Mouse (Mus musculus) intestine, embryonic 15.5 days (tissue): ENCODE data around the gene Uqcrc2. TPM values are rescaled to one million over a fixed set of nuclear protein-coding genes. Genes with fewer than 3 reads are reported as not detected.

Experiments
- ATAC-seq: fragments of 200-750 bp; cut with Nextera tagmentation; 2 replicates; pipeline ENCODE4 v1.8.0; 2017; ENCODE audit warnings: moderate TSS enrichment, moderate library complexity
- H3K27ac ChIP-seq: fragments of 300-500 bp; sonication (generic); 2 replicates; pipeline ENCODE4 v1.5.1; 2015; ENCODE audit warnings: mild to moderate bottlenecking, inconsistent platforms
- H3K27me3 ChIP-seq: fragments of 300-500 bp; sonication (generic); replicated peaks from 2 replicates; pipeline ENCODE4 v1.6.1; 2015; ENCODE audit warnings: inconsistent platforms
- H3K36me3 ChIP-seq: fragments of 300-500 bp; sonication (generic); 2 replicates; pipeline ENCODE4 v1.6.1; 2015; ENCODE audit warnings: inconsistent platforms
- H3K4me1 ChIP-seq: fragments of 300-500 bp; sonication (generic); replicated peaks from 2 replicates; pipeline ENCODE4 v1.6.1; 2015; ENCODE audit warnings: inconsistent platforms
- H3K4me2 ChIP-seq: fragments of 300-500 bp; sonication (generic); replicated peaks from 2 replicates; pipeline ENCODE4 v1.6.1; 2015; ENCODE audit warnings: mild to moderate bottlenecking, inconsistent platforms
- H3K4me3 ChIP-seq: fragments of 300-500 bp; sonication (generic); replicated peaks from 2 replicates; pipeline ENCODE4 v1.5.1; 2015; ENCODE audit warnings: inconsistent platforms
- H3K9ac ChIP-seq: fragments of 300-500 bp; sonication (generic); 2 replicates; pipeline ENCODE4 v1.6.1; 2015; ENCODE audit warnings: inconsistent platforms
- H3K9me3 ChIP-seq: fragments of 300-500 bp; sonication (generic); 2 replicates; pipeline ENCODE4 v1.6.1; 2016; ENCODE audit warnings: inconsistent platforms
- WGBS: fragments of 180-500 bp; shearing (Covaris S2); methylation state at CpG from one replicate; pipeline ENCODE4 v1.1.7; 2015; 5-methylcytosine and 5-hydroxymethylcytosine counted together
- polyA plus RNA-seq: library from polyadenylated mRNA; unstranded; fragments of >200 nt; fragmentation: Nextera tagmentation; extraction: Ambion mirVana; gene quantifications from 2 replicates; pipeline ENCODE4 v1.2.1, GENCODE M21; 2015

The Uqcrc2 gene
- polyA plus RNA-seq, 1 experiment from 2014 or later: 299 TPM

GRCm38 (mm10) chr7:120662079-120662478 is 27.1 kb downstream of the Uqcrc2 start:
- 91% methylated on average over 4 of the region's 4 CpGs for WGBS
- Histone ChIP-seq H3K27me3 (no peaks in the 10 kb centered on the region), H3K9ac (no peak overlapping the region), H3K27ac (no peak overlapping the region), H3K9me3 (no peaks in the 10 kb centered on the region), H3K4me3 (no peak overlapping the region), H3K4me1 (no peaks in the 10 kb centered on the region), H3K36me3 (peaks cover 23% of the 10 kb centered on the region), H3K4me2 (no peak overlapping the region)
- no peak for ATAC-seq

- no peaks in the 10 kb centered on the region for H3K36me3 ChIP-seq
- H3K4me3 ChIP-seq: no peak within 1 kb of the TSS
- H3K9ac ChIP-seq: no peak within 1 kb of the TSS
- no peaks in the 10 kb centered on the region for H3K4me1 ChIP-seq
- H3K4me2 ChIP-seq: no peak within 1 kb of the TSS
- 19% methylated on average over 14 of the region's 14 CpGs for WGBS
- no peaks in the 10 kb centered on the region for H3K9me3 ChIP-seq
- H3K27me3 ChIP-seq: no peaks in the 10 kb centered on the region
- no peak within 1 kb of the TSS for H3K27ac ChIP-seq
- peak; percentile 70 for ATAC-seq
Measured at GRCm38 (mm10) chr7:120670153-120670875, 35.3 kb downstream of the Uqcrc2 start, which contains the start of gene Pdzd9. TSS of gene Pdzd9 (minus strand) at chr7:120670343.

DNA sequence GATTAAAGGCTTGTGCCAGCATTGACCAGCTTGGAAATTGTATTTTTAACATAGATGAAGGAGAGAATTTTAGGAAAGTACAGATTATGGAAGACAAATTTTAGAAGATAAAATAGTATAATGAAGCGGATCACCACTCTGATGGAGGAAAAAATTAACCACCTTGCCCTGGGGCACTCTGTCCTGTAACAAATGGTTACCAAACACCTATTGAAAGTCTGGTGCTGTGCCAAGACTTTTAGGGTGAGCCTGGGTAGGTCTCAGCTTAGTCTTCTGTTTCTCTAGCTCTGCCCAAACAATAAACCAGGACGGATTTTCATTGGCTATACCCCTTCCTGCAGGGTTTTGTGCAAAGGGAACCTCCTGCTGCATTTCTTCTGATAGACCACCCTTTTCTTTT is 36.3 kb downstream of the Uqcrc2 start:
- Histone ChIP-seq H3K27ac (no peak overlapping the region), H3K4me1 (no peaks in the 10 kb centered on the region), H3K36me3 (no peaks in the 10 kb centered on the region), H3K4me3 (no peak overlapping the region), H3K27me3 (no peaks in the 10 kb centered on the region), H3K4me2 (no peak overlapping the region), H3K9me3 (no peaks in the 10 kb centered on the region), H3K9ac (no peak overlapping the region)
- 73% methylated on average over 2 of the region's 2 CpGs for whole genome bisulfite sequencing
- ATAC-seq: no peak

DNA sequence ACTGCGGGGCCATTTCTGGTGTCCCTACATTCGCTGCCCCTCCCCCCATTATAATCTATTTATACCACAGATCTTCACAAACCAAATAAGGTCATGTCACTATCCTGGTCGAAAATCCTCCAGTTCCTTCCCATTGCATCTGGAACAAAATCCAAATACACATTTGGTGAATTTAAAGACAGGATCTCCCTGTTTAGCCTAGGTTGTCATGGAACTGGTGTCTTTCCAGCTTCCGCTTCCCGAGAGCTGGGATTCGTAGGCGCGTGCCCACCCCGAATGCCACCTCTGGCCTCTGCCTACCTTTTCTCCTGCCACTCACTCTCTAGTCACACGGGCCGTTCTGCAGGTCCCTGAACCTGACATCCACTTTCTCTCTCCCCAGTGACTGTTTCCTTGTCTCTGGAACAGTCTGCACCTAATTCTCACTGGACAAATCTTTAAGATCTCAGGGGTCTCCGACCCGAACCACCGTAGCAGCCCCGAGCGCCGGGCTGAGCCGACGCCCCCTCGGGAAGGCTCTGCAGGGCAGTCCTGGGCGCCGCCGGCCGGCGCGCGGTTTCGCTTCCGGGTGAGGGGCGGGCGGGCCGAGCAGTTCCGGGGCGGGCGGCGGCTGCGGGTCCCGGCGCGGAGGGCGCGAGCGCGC is 42.1 kb downstream of the Uqcrc2 start, which contains the start of gene Mosmo:
Gene Mosmo (plus strand): TSS at position 618 of the 643 bp plus-strand sequence.
- H3K36me3 ChIP-seq: no peaks in the 10 kb centered on the region
- peak within 1 kb of the TSS; percentile 64 for H3K27ac ChIP-seq
- H3K9me3 ChIP-seq: no peaks in the 10 kb centered on the region
- H3K27me3 ChIP-seq: no peaks in the 10 kb centered on the region
- peaks cover 19% of the 10 kb centered on the region for H3K4me1 ChIP-seq
- WGBS: under 1% methylated on average over 44 of the region's 44 CpGs
- peak; percentile 98 for ATAC-seq
- H3K4me2 ChIP-seq: peak within 1 kb of the TSS; percentile 90
- H3K9ac ChIP-seq: peak within 1 kb of the TSS; percentile 78
- peak within 1 kb of the TSS; percentile 84 for H3K4me3 ChIP-seq

- Histone ChIP-seq H3K9me3 (no peaks in the 10 kb centered on the region), H3K4me2 (peak overlapping the region; percentile 90), H3K4me1 (peaks cover 19% of the 10 kb centered on the region), H3K4me3 (peak overlapping the region; percentile 84), H3K27ac (peak overlapping the region; percentile 64), H3K27me3 (no peaks in the 10 kb centered on the region), H3K36me3 (no peaks in the 10 kb centered on the region), H3K9ac (peak overlapping the region; percentile 78)
- peak; percentile 77 for ATAC-seq
- 2% methylated on average over 42 of the region's 42 CpGs for WGBS
Measured at GRCm38 (mm10) chr7:120677764-120678531, 43.0 kb downstream of the Uqcrc2 start.

- Histone ChIP-seq H3K9me3 (no peaks in the 10 kb centered on the region), H3K4me3 (peak overlapping the region; percentile 84; the same call in 1 of the 2 replicates), H3K27ac (no peak overlapping the region), H3K4me1 (peaks cover 19% of the 10 kb centered on the region), H3K27me3 (no peaks in the 10 kb centered on the region), H3K4me2 (peak overlapping the region; percentile 90), H3K9ac (0 out of 2 replicates have a peak overlapping the region, but pooled peaks have one; percentile 2), H3K36me3 (no peaks in the 10 kb centered on the region)
- WGBS: 43% methylated on average over 8 of the region's 8 CpGs
- no peak for ATAC-seq
Measured at GRCm38 (mm10) chr7:120679023-120679422, 44.0 kb downstream of the Uqcrc2 start.

DNA sequence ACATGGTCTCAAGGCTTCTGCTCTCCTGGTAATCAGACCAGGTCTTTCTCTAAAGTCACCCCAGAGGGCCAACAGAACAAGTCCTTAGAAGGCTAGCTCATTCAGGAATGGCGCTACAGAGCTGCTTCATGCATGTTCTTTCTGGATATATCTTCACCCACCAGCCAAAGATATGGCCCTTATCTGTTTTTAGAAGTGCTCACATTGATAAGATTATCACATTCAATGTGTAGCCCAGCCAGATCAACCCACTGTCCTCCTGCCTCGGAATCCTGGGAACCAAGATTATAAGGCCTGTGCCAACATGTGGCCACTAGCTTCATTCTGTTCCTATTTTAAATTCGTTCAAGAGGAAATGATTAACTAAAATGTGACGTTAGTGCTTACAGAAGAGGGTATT is 47.0 kb downstream of the Uqcrc2 start:
- H3K4me2 ChIP-seq: no peak overlapping the region
- no peak overlapping the region for H3K9ac ChIP-seq
- H3K9me3 ChIP-seq: no peaks in the 10 kb centered on the region
- 65% methylated on average over 4 of the region's 4 CpGs for WGBS
- H3K4me3 ChIP-seq: no peak overlapping the region
- ATAC-seq: no peak
- H3K27me3 ChIP-seq: no peaks in the 10 kb centered on the region
- H3K27ac ChIP-seq: no peak overlapping the region
- H3K36me3 ChIP-seq: no peaks in the 10 kb centered on the region
- peaks cover 22% of the 10 kb centered on the region for H3K4me1 ChIP-seq

GRCm38 (mm10) chr7:120684731-120685161 is 49.8 kb downstream of the Uqcrc2 start:
- 32% methylated on average over 2 of the region's 2 CpGs for WGBS
- Histone ChIP-seq H3K9me3 (no peaks in the 10 kb centered on the region), H3K27me3 (no peaks in the 10 kb centered on the region), H3K27ac (no peak overlapping the region), H3K4me1 (peaks cover 11% of the 10 kb centered on the region), H3K9ac (no peak overlapping the region), H3K36me3 (no peaks in the 10 kb centered on the region), H3K4me3 (no peak overlapping the region), H3K4me2 (no peak overlapping the region)
- ATAC-seq: peak; percentile 49; the same call in 1 of the 2 replicates

GRCm38 (mm10) chr7:120685227-120685626 is 50.3 kb downstream of the Uqcrc2 start:
- 60% methylated on average over 6 of the region's 6 CpGs for WGBS
- H3K27me3 ChIP-seq: no peaks in the 10 kb centered on the region
- no peak overlapping the region for H3K9ac ChIP-seq
- H3K4me1 ChIP-seq: peaks cover 10% of the 10 kb centered on the region
- no peak overlapping the region for H3K27ac ChIP-seq
- H3K9me3 ChIP-seq: no peaks in the 10 kb centered on the region
- H3K4me2 ChIP-seq: no peak overlapping the region
- ATAC-seq: no peak
- H3K4me3 ChIP-seq: no peak overlapping the region
- no peaks in the 10 kb centered on the region for H3K36me3 ChIP-seq

DNA sequence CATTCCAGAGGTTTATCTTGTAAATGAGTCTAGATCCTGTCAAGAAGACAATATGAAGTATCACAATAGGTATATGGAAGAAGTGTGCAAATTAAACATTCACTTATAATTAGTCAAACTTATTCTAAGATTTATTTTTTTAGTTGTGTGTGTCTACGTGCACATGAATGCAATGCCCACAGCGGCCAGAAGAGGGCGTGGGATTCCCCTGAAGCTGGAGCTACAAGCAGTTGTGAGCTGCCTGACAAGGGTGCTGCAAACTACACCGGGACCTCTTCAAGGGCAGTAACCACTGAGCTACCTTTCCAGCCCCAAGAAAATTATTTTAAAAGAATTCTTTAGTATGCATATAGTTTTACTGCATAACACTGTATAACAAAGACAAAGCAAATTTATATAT is 55.7 kb downstream of the Uqcrc2 start:
- ATAC-seq: no peak
- WGBS: 71% methylated on average over 4 of the region's 4 CpGs
- H3K27ac ChIP-seq: no peak overlapping the region

GRCm38 (mm10) chr7:120693831-120694375 is 58.9 kb downstream of the Uqcrc2 start:
- no peak for ATAC-seq
- 95% methylated on average over 5 of the region's 5 CpGs for WGBS
- Histone ChIP-seq H3K9ac (no peak overlapping the region), H3K9me3 (no peaks in the 10 kb centered on the region), H3K4me2 (no peak overlapping the region), H3K4me1 (no peaks in the 10 kb centered on the region), H3K36me3 (no peaks in the 10 kb centered on the region), H3K4me3 (no peak overlapping the region), H3K27ac (no peak overlapping the region), H3K27me3 (no peaks in the 10 kb centered on the region)

More for the DNA sequence above, 55.7 kb downstream of the Uqcrc2 start:
- Histone ChIP-seq H3K9me3 (no peaks in the 10 kb centered on the region), H3K4me1 (peaks cover 3% of the 10 kb centered on the region; the same call in 1 of the 2 replicates), H3K9ac (no peak overlapping the region), H3K27me3 (no peaks in the 10 kb centered on the region), H3K36me3 (no peaks in the 10 kb centered on the region), H3K4me2 (no peak overlapping the region), H3K4me3 (no peak overlapping the region)

GRCm38 (mm10) chr7:120695196-120695595 is 60.2 kb downstream of the Uqcrc2 start:
- Histone ChIP-seq H3K4me1 (no peaks in the 10 kb centered on the region), H3K4me2 (no peak overlapping the region), H3K27me3 (no peaks in the 10 kb centered on the region), H3K36me3 (no peaks in the 10 kb centered on the region), H3K9me3 (no peaks in the 10 kb centered on the region), H3K9ac (no peak overlapping the region), H3K4me3 (no peak overlapping the region), H3K27ac (no peak overlapping the region)
- 38% methylated on average over 6 of the region's 6 CpGs for WGBS
- ATAC-seq: no peak
